Mouse (Mus musculus): Measurements from ENCODE around the gene Tuba3a. TPM values are rescaled to one million over a fixed set of nuclear protein-coding genes. Genes with fewer than 3 reads are reported as not detected.

Tuba3a gene
- polyA plus RNA-seq, 1 experiment: not detected

DNA sequence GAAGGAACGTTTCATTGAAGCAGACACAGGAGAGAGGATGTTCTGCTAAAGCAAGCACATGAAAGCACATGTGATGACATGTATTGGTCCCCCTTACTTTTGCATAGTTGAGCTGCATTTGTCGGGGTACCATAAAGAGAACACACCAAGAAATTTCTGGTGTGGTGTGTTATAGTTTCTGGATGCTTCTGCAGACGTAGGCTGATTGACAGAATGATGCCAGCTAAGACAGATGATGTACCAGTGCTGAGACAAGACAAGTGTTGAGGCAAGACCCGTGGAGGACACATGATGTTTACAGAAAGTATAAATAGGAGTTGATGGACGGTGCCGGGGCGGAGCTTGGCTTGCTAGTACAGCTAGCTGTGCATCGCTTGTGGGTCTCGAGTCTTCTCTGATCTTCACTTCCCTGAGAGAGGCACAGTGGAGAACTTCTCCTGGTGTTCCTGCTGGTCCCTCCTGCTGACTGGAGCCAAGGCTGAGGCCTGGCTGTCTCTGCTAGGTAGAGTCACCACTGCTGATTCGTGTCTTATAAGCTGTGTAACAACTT is 25.8 kb downstream of the Tuba3a start:
- TF ChIP-seq CTCF (IDR thresholded peaks at IDR 0.05; ENCODE audit: borderline replicate concordance, extremely low read depth, insufficient read depth, insufficient read length) (no peak), POLR2A (IDR thresholded peaks at IDR 0.05; ENCODE audit: borderline replicate concordance, extremely low read depth, insufficient read depth, insufficient read length, poor library complexity, severe bottlenecking) (no peak)
- DNase-seq (ENCODE audit: low read depth): no peak

DNA sequence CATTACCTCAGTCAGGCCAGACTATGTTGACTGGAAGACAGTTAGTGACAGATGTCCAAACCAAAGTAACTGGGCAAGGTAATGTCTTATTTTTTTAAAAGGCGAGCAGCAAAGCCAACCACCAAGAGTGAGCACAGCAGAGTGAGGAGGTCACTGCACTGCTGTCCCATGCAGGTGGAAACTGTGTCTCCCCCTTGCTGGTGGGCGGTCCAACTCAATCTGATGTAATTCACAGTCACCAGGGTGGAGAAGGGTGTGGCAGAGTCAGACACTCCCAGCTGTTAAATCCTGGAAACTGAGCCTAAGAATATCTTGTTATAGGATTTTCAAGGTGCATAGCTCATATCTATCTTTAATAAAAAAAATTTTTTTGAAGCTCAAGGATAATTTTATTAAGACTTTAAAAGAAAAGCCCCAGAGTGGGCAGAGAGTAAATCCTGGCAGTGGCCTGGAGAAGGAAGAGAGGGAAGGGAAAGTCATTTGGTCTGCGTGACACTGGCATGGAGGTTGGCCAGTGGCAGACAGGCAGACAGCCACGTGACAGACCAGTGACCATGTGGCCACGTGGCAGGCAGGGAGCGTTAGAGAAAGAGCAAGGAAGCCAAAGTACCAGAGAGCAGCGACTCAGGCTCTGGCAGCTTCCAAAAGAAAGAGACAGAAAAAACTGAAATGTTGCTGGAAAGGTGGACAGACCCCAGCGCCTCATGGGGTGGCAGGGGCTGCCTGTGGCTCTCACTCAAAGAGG is 29.4 kb downstream of the Tuba3a start:
- TF ChIP-seq CTCF (IDR thresholded peaks at IDR 0.05; ENCODE audit: borderline replicate concordance, extremely low read depth, insufficient read depth, insufficient read length) (no peak), POLR2A (IDR thresholded peaks at IDR 0.05; ENCODE audit: borderline replicate concordance, extremely low read depth, insufficient read depth, insufficient read length, poor library complexity, severe bottlenecking) (no peak)
- no peak for DNase-seq (ENCODE audit: low read depth)

- TF ChIP-seq CTCF (IDR thresholded peaks at IDR 0.05; ENCODE audit: borderline replicate concordance, extremely low read depth, insufficient read depth, insufficient read length) (no peak), POLR2A (IDR thresholded peaks at IDR 0.05; ENCODE audit: borderline replicate concordance, extremely low read depth, insufficient read depth, insufficient read length, poor library complexity, severe bottlenecking) (no peak)
- DNase-seq (ENCODE audit: low read depth): no peak
Observed at GRCm38 (mm10) chr6:125255516-125256044, 30.3 kb downstream of the Tuba3a start.

DNA sequence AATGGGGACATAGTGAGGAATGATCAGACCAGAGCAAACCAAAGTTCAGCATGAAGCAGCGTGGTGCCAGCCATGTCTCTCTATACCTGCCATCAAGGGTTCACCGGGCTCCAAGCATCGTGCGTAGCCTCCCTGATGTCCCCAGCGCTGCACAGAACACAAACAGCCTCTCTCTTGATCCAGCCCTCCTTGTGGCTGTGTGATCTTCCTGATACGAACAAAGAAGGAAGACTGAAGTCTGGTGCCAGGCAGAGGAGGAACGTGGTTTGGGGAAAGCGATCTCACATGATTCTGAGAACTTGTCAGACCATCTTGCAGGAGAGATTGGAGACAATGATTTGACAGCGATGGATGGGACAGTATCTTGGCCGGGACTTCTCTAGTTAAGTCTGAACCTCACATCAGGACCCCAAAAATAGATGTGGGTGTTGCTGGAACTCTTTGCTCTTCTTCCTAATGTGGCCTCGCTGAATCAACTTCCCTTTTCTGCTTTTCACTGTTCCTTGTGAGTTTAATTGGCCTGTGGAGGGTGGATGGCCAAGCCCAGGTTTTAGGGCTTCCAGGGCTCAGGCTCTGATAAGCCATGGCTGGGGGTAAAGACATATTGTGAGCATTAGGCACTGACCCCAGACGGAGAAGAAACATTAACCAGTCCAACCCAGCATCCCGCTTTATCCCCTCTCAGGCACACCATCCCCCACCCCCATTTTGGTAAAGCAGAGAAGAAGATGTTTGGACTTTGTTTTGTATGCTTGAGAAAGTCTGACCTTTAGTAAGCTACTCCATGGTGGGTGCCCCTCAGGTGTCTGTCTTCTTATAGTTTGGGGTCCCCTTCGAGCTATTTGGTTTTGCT is 31.8 kb downstream of the Tuba3a start:
- DNase-seq (ENCODE audit: low read depth): no peak

GRCm38 (mm10) chr6:125252711-125253110 is 33.1 kb downstream of the Tuba3a start:
- no peak for DNase-seq (ENCODE audit: low read depth)
- no peak for TF ChIP-seq CTCF (IDR thresholded peaks at IDR 0.05; ENCODE audit: borderline replicate concordance, extremely low read depth, insufficient read depth, insufficient read length)

More for the DNA sequence above, 31.8 kb downstream of the Tuba3a start:
- TF ChIP-seq CTCF (IDR thresholded peaks at IDR 0.05; ENCODE audit: borderline replicate concordance, extremely low read depth, insufficient read depth, insufficient read length): no peak
- TF ChIP-seq POLR2A (IDR thresholded peaks at IDR 0.05; ENCODE audit: borderline replicate concordance, extremely low read depth, insufficient read depth, insufficient read length, poor library complexity, severe bottlenecking): no peak

DNA sequence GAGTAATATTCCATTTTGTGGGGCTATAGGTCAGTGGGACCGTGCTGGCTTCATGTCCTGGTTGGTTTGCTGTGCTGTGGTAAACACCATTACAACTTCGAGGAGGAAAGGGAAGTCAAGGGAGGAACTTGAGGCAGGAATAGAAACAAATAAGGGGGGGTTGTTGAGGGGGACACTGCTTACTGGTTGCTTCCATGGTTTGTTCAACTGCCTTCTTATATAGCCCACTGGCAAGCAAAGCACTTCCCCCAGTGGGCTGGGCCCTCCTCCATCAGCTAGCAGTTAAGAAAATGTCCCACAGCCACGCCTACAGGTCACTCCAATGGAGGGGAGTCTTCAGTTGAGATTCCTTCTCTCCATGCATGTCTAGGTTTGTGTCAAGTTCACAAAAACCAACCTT is 33.6 kb downstream of the Tuba3a start:
- TF ChIP-seq CTCF (IDR thresholded peaks at IDR 0.05; ENCODE audit: borderline replicate concordance, extremely low read depth, insufficient read depth, insufficient read length): no peak
- no peak for TF ChIP-seq POLR2A (IDR thresholded peaks at IDR 0.05; ENCODE audit: borderline replicate concordance, extremely low read depth, insufficient read depth, insufficient read length, poor library complexity, severe bottlenecking)
- DNase-seq (ENCODE audit: low read depth): no peak

GRCm38 (mm10) chr6:125244551-125244950 is 41.3 kb downstream of the Tuba3a start:
- DNase-seq (ENCODE audit: low read depth): no peak
- no peak for TF ChIP-seq POLR2A (IDR thresholded peaks at IDR 0.05; ENCODE audit: borderline replicate concordance, extremely low read depth, insufficient read depth, insufficient read length, poor library complexity, severe bottlenecking)
- no peak for TF ChIP-seq CTCF (IDR thresholded peaks at IDR 0.05; ENCODE audit: borderline replicate concordance, extremely low read depth, insufficient read depth, insufficient read length)

GRCm38 (mm10) chr6:125241566-125241965 is 44.3 kb downstream of the Tuba3a start:
- TF ChIP-seq POLR2A (IDR thresholded peaks at IDR 0.05; ENCODE audit: borderline replicate concordance, extremely low read depth, insufficient read depth, insufficient read length, poor library complexity, severe bottlenecking) (no peak), CTCF (IDR thresholded peaks at IDR 0.05; ENCODE audit: borderline replicate concordance, extremely low read depth, insufficient read depth, insufficient read length) (no peak)
- DNase-seq (ENCODE audit: low read depth): no peak

- no peak for DNase-seq (ENCODE audit: low read depth)
- TF ChIP-seq POLR2A (IDR thresholded peaks at IDR 0.05; ENCODE audit: borderline replicate concordance, extremely low read depth, insufficient read depth, insufficient read length, poor library complexity, severe bottlenecking) (no peak), CTCF (IDR thresholded peaks at IDR 0.05; ENCODE audit: borderline replicate concordance, extremely low read depth, insufficient read depth, insufficient read length) (no peak)
Observed at GRCm38 (mm10) chr6:125240617-125241016, 45.2 kb downstream of the Tuba3a start.

DNA sequence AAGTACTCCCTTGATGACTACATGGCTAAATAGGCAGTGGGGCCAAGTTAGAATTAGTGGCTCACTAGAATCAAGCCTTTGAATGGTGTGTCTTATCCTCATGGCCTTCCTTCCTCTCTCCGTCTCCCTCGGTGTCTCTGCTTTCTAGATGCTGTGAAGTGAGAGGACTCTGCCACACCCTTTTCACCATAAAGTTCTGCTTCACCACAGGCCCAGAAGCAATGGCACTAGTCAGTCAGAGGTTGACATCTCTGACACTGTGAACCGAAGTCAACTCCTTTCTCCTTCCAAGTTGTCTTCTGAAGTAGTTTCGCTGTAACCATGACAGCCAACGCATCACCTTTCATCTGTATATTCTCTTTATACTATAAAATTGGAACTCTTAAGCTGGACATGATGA is 46.3 kb downstream of the Tuba3a start:
- TF ChIP-seq POLR2A (IDR thresholded peaks at IDR 0.05; ENCODE audit: borderline replicate concordance, extremely low read depth, insufficient read depth, insufficient read length, poor library complexity, severe bottlenecking) (no peak), CTCF (IDR thresholded peaks at IDR 0.05; ENCODE audit: borderline replicate concordance, extremely low read depth, insufficient read depth, insufficient read length) (no peak)
- no peak for DNase-seq (ENCODE audit: low read depth)

DNA sequence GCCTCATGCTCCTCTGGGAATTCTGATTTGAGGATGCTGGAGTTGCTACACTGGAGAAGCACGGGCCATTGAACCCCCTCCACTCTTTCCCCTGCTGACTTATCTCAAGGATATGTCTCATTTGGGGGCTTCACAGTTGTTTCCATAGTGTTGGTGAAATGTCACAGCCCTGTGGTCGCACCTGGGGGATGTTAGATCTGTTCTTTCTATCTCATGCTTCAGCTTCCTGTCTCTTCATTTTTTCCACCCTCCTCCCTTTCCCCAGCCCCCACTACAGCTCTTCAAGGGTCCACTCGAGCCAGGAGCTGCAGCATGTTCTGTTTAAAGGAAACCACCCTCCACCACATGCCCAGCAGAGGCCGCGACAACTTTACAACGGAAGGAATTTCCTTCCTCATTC is 47.4 kb downstream of the Tuba3a start:
- TF ChIP-seq POLR2A (IDR thresholded peaks at IDR 0.05; ENCODE audit: borderline replicate concordance, extremely low read depth, insufficient read depth, insufficient read length, poor library complexity, severe bottlenecking) (no peak), CTCF (IDR thresholded peaks at IDR 0.05; ENCODE audit: borderline replicate concordance, extremely low read depth, insufficient read depth, insufficient read length) (no peak)
- no peak for DNase-seq (ENCODE audit: low read depth)
